ENCODE assay signal across 8 mouse cellular contexts in genomic region chr12:31948101-31949000, GRCm38 (mm10). TPM values are rescaled to one million over a fixed set of nuclear protein-coding genes. Genes with fewer than 3 reads are reported as not detected.
DNase-seq lines count a peak whose midpoint lies in the region; ATAC-seq and TF ChIP-seq lines count a peak whose summit lies in the region.

No protein-coding gene starts in this region.

- H3K36me3 ChIP-seq in embryonic facial prominence, embryonic 12.5 days: peaks cover 4% of the 10 kb centered on the region
- no peaks in the 10 kb centered on the region for H3K36me3 ChIP-seq in intestine, embryonic 15.5 days
- H3K36me3 ChIP-seq in neural tube, embryonic 12.5 days: peaks cover 3% of the 10 kb centered on the region

- H3K27me3 ChIP-seq in embryonic facial prominence, embryonic 12.5 days: no peaks in the 10 kb centered on the region
- no peaks in the 10 kb centered on the region for H3K27me3 ChIP-seq in intestine, embryonic 15.5 days (replicated peaks)
- H3K27me3 ChIP-seq in neural tube, embryonic 12.5 days (replicated peaks): no peaks in the 10 kb centered on the region

- 0 out of 2 replicates have a peak, but pooled peaks cover 2% of the 10 kb centered on the region for H3K4me1 ChIP-seq in embryonic facial prominence, embryonic 12.5 days
- H3K4me1 ChIP-seq in intestine, embryonic 15.5 days (replicated peaks): no peaks in the 10 kb centered on the region
- H3K4me1 ChIP-seq in neural tube, embryonic 12.5 days: no peaks in the 10 kb centered on the region

- no peak for DNase-seq in left cerebral cortex, adult 2 months (ENCODE audit: extremely low spot score in 1 of 2, low spot score in 2 of 2)
- no peak for DNase-seq in left cerebral cortex, adult 8-10 months (ENCODE audit: low spot score in 2 of 2)
- DNase-seq in layer of hippocampus, postnatal 25 days (ENCODE audit: extremely low spot score in 1 of 2, low spot score in 1 of 2): no peak
- DNase-seq in right cerebral cortex, postnatal 10 days (ENCODE audit: low spot score in 2 of 2): no peak
- no peak for DNase-seq in left cerebral cortex, adult 11 months (ENCODE audit: low spot score)

- peak overlapping the region; percentile 54 for H3K4me2 ChIP-seq in embryonic facial prominence, embryonic 12.5 days (replicated peaks)
- peak overlapping the region; percentile 63 for H3K4me2 ChIP-seq in intestine, embryonic 15.5 days (replicated peaks)
- peak overlapping the region; percentile 59 for H3K4me2 ChIP-seq in neural tube, embryonic 12.5 days (replicated peaks)

- ATAC-seq in embryonic facial prominence, embryonic 12.5 days (ENCODE audit: insufficient number of reproducible peaks, insufficient read depth, low FRiP score, low TSS enrichment): no peak
- no peak for ATAC-seq in intestine, embryonic 15.5 days
- no peak for ATAC-seq in neural tube, embryonic 12.5 days (ENCODE audit: low FRiP score, low read depth)

- WGBS in embryonic facial prominence, embryonic 12.5 days: 29% methylated on average over 7 of the region's 7 CpGs
- whole genome bisulfite sequencing in intestine, embryonic 15.5 days: 25% methylated on average over 7 of the region's 7 CpGs
- 20% methylated on average over 7 of the region's 7 CpGs for WGBS in neural tube, embryonic 12.5 days

- intact Hi-C loops in left cerebral cortex, adult 2 months (cut with DNase I): no loop called here

- TF ChIP-seq CTCF in left cerebral cortex, adult 2 months (IDR thresholded peaks at IDR 0.05): no peak

- peak overlapping the region; percentile 84 for H3K4me3 ChIP-seq in left cerebral cortex, adult 2 months
- H3K4me3 ChIP-seq in embryonic facial prominence, embryonic 12.5 days: peak overlapping the region; percentile 92
- H3K4me3 ChIP-seq in intestine, embryonic 15.5 days (replicated peaks): peak overlapping the region; percentile 88
- H3K4me3 ChIP-seq in neural tube, embryonic 12.5 days: peak overlapping the region; percentile 92

- H3K27ac ChIP-seq in left cerebral cortex, adult 2 months: peak overlapping the region; percentile 96
- peak overlapping the region; percentile 99 for H3K27ac ChIP-seq in embryonic facial prominence, embryonic 12.5 days
- H3K27ac ChIP-seq in intestine, embryonic 15.5 days: peak overlapping the region; percentile 98; the same call in 1 of the 2 replicates
- peak overlapping the region; percentile 93; the same call in 1 of the 2 replicates for H3K27ac ChIP-seq in neural tube, embryonic 12.5 days

- H3K9ac ChIP-seq in embryonic facial prominence, embryonic 12.5 days: peak overlapping the region; percentile 92; the same call in 1 of the 2 replicates
- H3K9ac ChIP-seq in intestine, embryonic 15.5 days: peak overlapping the region; percentile 83
- H3K9ac ChIP-seq in neural tube, embryonic 12.5 days: peak overlapping the region; percentile 93

- no peaks in the 10 kb centered on the region for H3K9me3 ChIP-seq in embryonic facial prominence, embryonic 12.5 days
- H3K9me3 ChIP-seq in intestine, embryonic 15.5 days: no peaks in the 10 kb centered on the region
- H3K9me3 ChIP-seq in neural tube, embryonic 12.5 days: no peaks in the 10 kb centered on the region

RNA-seq across cellular contexts. Expression of gene Hbp1, which starts 2.0 kb away (rescaled TPM):
- 10 to 100 TPM; 21.4 to 22.1 TPM for total RNA-seq in left cerebral cortex, adult 2 months (2021)
- total RNA-seq in left cerebral cortex, adult 8-10 months (2022): 10 to 100 TPM; 23.4 to 28.4 (median 27.0) TPM
- polyA plus RNA-seq in embryonic facial prominence, embryonic 12.5 days (2016; fragmentation: Nextera tagmentation; extraction: Ambion mirVana): 128 and 133 TPM in 2 replicates
- polyA plus RNA-seq in intestine, embryonic 15.5 days (2015; fragmentation: Nextera tagmentation; extraction: Ambion mirVana): 79.8 and 89.2 TPM in 2 replicates
- polyA plus RNA-seq in neural tube, embryonic 12.5 days (2016; fragmentation: Nextera tagmentation; extraction: Ambion mirVana): 92.9 and 95.8 TPM in 2 replicates
- total RNA-seq in layer of hippocampus, postnatal 25 days (2021): 10 to 100 TPM; 23.0 to 27.0 TPM
